ENCODE assay signal across 22 mouse cellular contexts in the genomic region with DNA sequence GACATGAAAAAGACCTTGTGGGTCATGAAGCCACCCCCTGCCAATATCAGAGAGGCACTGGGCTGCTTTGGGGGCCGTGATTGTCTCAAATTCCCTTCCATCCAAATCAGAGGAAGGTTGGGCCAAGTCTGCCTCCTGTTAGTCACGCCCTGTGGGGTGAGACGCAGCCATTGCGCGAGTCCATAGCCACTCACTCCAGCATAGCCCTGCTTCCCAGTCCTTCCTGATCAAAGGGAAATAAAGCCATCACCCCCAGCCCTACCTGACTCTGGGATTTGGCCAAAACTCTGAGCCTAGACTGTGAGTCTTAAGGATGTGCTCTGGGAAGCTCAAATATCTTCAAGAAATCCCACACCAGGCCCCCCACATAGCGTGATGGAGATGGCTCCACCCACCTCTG.
"Had no signal": no experiment of that assay in that cellular context is flagged by ENCODE, and none has a peak within 500 bp of the region (broad histone marks: within the 10 kb centered on the region; RNA-seq: fewer than 3 reads in every experiment).

No protein-coding gene starts in this region.

- H3K4me2 ChIP-seq: limb, embryonic 12.5 days; limb, embryonic 15.5 days; liver, embryonic 12.5 days; liver, embryonic 15.5 days; lung, embryonic 15.5 days; midbrain, embryonic 13.5 days; neural tube, embryonic 13.5 days; stomach, embryonic 15.5 days had no signal

- H3K9me3 ChIP-seq: limb, embryonic 12.5 days; limb, embryonic 15.5 days; liver, embryonic 12.5 days; liver, embryonic 15.5 days; lung, embryonic 15.5 days; midbrain, embryonic 10.5 days; midbrain, embryonic 13.5 days; neural tube, embryonic 13.5 days; stomach, embryonic 15.5 days had no signal

- H3K4me3 ChIP-seq: limb, embryonic 12.5 days; limb, embryonic 15.5 days; liver, embryonic 12.5 days; liver, embryonic 15.5 days; lung, embryonic 15.5 days; midbrain, embryonic 10.5 days; midbrain, embryonic 13.5 days; myocyte; neural tube, embryonic 13.5 days; stomach, embryonic 15.5 days had no signal

- H3K27me3 ChIP-seq: limb, embryonic 12.5 days; limb, embryonic 15.5 days; liver, embryonic 12.5 days; liver, embryonic 15.5 days; lung, embryonic 15.5 days; midbrain, embryonic 13.5 days; neural tube, embryonic 13.5 days; stomach, embryonic 15.5 days had no signal

- H3K4me1 ChIP-seq: limb, embryonic 15.5 days; liver, embryonic 12.5 days; liver, embryonic 15.5 days; lung, embryonic 15.5 days; midbrain, embryonic 10.5 days; midbrain, embryonic 13.5 days; neural tube, embryonic 13.5 days; stomach, embryonic 15.5 days had no signal

- DNase-seq: kidney, adult 2 months; kidney, postnatal 25 days; left cerebral cortex, postnatal 4 days; lung, adult 18-20 months; lung, postnatal 14 days; retina, postnatal 1 day; right cerebral cortex, postnatal 25 days; spleen, adult 18-20 months; thymus, postnatal 25 days had no signal

- H3K36me3 ChIP-seq: limb, embryonic 12.5 days; limb, embryonic 15.5 days; liver, embryonic 12.5 days; liver, embryonic 15.5 days; lung, embryonic 15.5 days; midbrain, embryonic 10.5 days; midbrain, embryonic 13.5 days; neural tube, embryonic 13.5 days; stomach, embryonic 15.5 days had no signal

- ATAC-seq: liver, embryonic 12.5 days; midbrain, embryonic 13.5 days; midbrain, embryonic 16.5 days had no signal

- H3K9ac ChIP-seq: limb, embryonic 12.5 days; limb, embryonic 15.5 days; liver, embryonic 12.5 days; liver, embryonic 15.5 days; lung, embryonic 15.5 days; midbrain, embryonic 13.5 days; neural tube, embryonic 13.5 days; stomach, embryonic 15.5 days had no signal

- H3K27ac ChIP-seq: kidney, postnatal 0 days; limb, embryonic 12.5 days; limb, embryonic 15.5 days; liver, embryonic 12.5 days; liver, embryonic 15.5 days; lung, embryonic 15.5 days; macrophage; midbrain, embryonic 10.5 days; midbrain, embryonic 13.5 days; neural tube, embryonic 13.5 days; stomach, embryonic 15.5 days had no signal
